Mouse (Mus musculus): ENCODE measurements around the gene Cidec. TPM values are rescaled to one million over a fixed set of nuclear protein-coding genes. Genes with fewer than 3 reads are reported as not detected.

Cidec gene
- polyA plus RNA-seq, 1 experiment from 2014 or later, result 0.40 TPM

DNA sequence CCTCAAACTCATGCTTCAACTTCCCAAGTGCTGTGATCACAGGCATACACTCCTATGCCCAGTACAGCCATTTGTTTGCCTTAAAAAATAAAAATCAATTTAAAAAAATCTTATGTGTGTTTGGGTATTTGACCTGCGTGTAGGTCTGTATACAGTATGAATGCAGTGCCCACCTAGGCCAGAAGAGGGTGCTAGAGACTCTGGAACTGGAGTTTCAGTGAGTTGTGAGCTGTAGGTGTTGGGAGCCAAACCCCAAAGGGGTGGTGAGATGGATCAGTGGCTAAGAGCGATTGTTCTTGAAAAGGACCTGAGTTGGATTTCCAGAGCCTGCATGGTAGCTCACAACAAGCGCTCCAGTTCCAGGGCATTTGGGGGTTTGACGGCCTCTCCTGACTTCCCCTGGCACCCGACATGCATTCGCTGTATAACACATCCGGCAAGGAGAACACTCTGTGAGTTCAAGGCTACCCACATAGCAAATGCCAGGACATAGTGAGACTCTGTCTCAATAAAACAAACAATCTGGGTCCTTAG is 5.7 kb upstream of the Cidec start:
- H3K9ac ChIP-seq (ENCODE audit: low read depth, low read length), result no peak overlapping the region
- ATAC-seq (ENCODE audit: low read depth), result 0 out of 2 replicates have a peak, but pooled peaks have one; percentile 35
- WGBS (ENCODE audit: insufficient replicate concordance), result 51% methylated on average over 7 of the region's 7 CpGs

GRCm38 (mm10) chr6:113440686-113441085 is 5.1 kb upstream of the Cidec start:
- Histone ChIP-seq H3K27ac (ENCODE audit: low read length) (no peak overlapping the region), H3K9ac (ENCODE audit: low read depth, low read length) (no peak overlapping the region), H3K4me1 (ENCODE audit: control insufficient read depth, low read depth, low read length) (peaks cover 15% of the 10 kb centered on the region), H3K27me3 (ENCODE audit: control insufficient read depth, insufficient read depth, low read depth, low read length) (no peaks in the 10 kb centered on the region), H3K36me3 (ENCODE audit: control insufficient read depth, insufficient read depth) (no peaks in the 10 kb centered on the region), H3K4me2 (ENCODE audit: low read depth, low read length) (no peak overlapping the region), H3K4me3 (ENCODE audit: low read depth, low read length) (no peak overlapping the region), H3K9me3 (replicated peaks; ENCODE audit: control insufficient read depth, low read length) (no peaks in the 10 kb centered on the region)
- WGBS (ENCODE audit: insufficient replicate concordance), result 76% methylated on average over 3 of the region's 3 CpGs
- ATAC-seq (ENCODE audit: low read depth), result no peak

More for the DNA sequence above, 5.7 kb upstream of the Cidec start:
- Histone ChIP-seq H3K27ac (ENCODE audit: low read length) (no peak overlapping the region), H3K36me3 (ENCODE audit: control insufficient read depth, insufficient read depth) (no peaks in the 10 kb centered on the region), H3K4me1 (ENCODE audit: control insufficient read depth, low read depth, low read length) (peaks cover 15% of the 10 kb centered on the region), H3K4me2 (ENCODE audit: low read depth, low read length) (no peak overlapping the region), H3K27me3 (ENCODE audit: control insufficient read depth, insufficient read depth, low read depth, low read length) (no peaks in the 10 kb centered on the region), H3K9me3 (replicated peaks; ENCODE audit: control insufficient read depth, low read length) (no peaks in the 10 kb centered on the region), H3K4me3 (ENCODE audit: low read depth, low read length) (no peak overlapping the region)

DNA sequence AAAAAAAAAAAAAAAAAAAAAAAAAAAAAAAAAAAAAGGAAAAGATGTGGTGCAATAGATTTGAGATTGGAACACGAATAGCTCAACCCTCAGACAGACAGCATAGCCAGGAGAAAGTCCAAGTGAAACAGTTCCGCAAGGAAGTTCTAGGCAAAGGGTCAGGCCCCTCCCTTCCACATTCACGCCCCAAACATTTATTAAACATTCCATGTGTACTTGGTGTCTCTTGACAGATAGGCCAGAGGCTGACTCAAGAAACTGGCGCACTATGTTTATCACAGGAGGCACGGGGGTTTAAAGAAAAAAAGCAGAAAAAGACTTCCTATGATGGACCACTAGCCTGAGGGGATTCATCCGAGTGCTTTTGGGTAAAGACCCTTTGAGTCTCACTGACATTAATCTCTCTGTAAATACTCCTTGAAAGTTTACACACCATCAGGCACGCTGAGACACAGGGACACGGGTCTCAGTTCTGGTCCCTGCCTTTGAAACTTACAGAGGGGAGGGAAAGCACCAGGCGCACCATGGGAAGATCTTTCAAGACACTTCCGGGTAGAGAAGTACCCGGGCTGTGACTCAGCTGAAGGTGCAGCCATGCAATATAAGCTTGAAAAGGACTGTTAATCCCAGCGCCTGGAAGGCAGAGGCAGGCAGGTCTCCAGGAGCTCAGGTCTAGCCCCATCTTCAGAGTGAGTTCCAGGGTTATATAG is 3.3 kb upstream of the Cidec start:
- WGBS (ENCODE audit: insufficient replicate concordance), result 46% methylated on average over 12 of the region's 12 CpGs
- Histone ChIP-seq H3K36me3 (ENCODE audit: control insufficient read depth, insufficient read depth) (no peaks in the 10 kb centered on the region), H3K4me1 (ENCODE audit: control insufficient read depth, low read depth, low read length) (peaks cover 15% of the 10 kb centered on the region), H3K27ac (ENCODE audit: low read length) (no peak overlapping the region), H3K9ac (ENCODE audit: low read depth, low read length) (no peak overlapping the region), H3K4me3 (ENCODE audit: low read depth, low read length) (no peak overlapping the region), H3K9me3 (replicated peaks; ENCODE audit: control insufficient read depth, low read length) (no peaks in the 10 kb centered on the region), H3K27me3 (ENCODE audit: control insufficient read depth, insufficient read depth, low read depth, low read length) (no peaks in the 10 kb centered on the region), H3K4me2 (ENCODE audit: low read depth, low read length) (no peak overlapping the region)
- ATAC-seq (ENCODE audit: low read depth), result no peak

GRCm38 (mm10) chr6:113437135-113437534 is 1.6 kb upstream of the Cidec start:
- H3K27me3 ChIP-seq (ENCODE audit: control insufficient read depth, insufficient read depth, low read depth, low read length), result no peaks in the 10 kb centered on the region
- WGBS (ENCODE audit: insufficient replicate concordance), result 64% methylated on average over 12 of the region's 12 CpGs
- no peak overlapping the region for H3K4me2 ChIP-seq (ENCODE audit: low read depth, low read length)
- no peak for ATAC-seq (ENCODE audit: low read depth)
- no peaks in the 10 kb centered on the region for H3K9me3 ChIP-seq (replicated peaks; ENCODE audit: control insufficient read depth, low read length)
- H3K4me1 ChIP-seq (ENCODE audit: control insufficient read depth, low read depth, low read length), result peaks cover 3% of the 10 kb centered on the region; the same call in 1 of the 2 replicates
- no peak overlapping the region for H3K4me3 ChIP-seq (ENCODE audit: low read depth, low read length)
- H3K36me3 ChIP-seq (ENCODE audit: control insufficient read depth, insufficient read depth), result no peaks in the 10 kb centered on the region
- H3K27ac ChIP-seq (ENCODE audit: low read length), result no peak overlapping the region
- no peak overlapping the region for H3K9ac ChIP-seq (ENCODE audit: low read depth, low read length)

GRCm38 (mm10) chr6:113434691-113435090 is 869 bp downstream of the Cidec start:
- ATAC-seq (ENCODE audit: low read depth), result no peak
- Histone ChIP-seq H3K9ac (ENCODE audit: low read depth, low read length) (no peak overlapping the region), H3K36me3 (ENCODE audit: control insufficient read depth, insufficient read depth) (no peaks in the 10 kb centered on the region), H3K4me1 (ENCODE audit: control insufficient read depth, low read depth, low read length) (no peaks in the 10 kb centered on the region), H3K4me2 (ENCODE audit: low read depth, low read length) (no peak overlapping the region), H3K9me3 (replicated peaks; ENCODE audit: control insufficient read depth, low read length) (no peaks in the 10 kb centered on the region), H3K27ac (ENCODE audit: low read length) (no peak overlapping the region), H3K27me3 (ENCODE audit: control insufficient read depth, insufficient read depth, low read depth, low read length) (no peaks in the 10 kb centered on the region), H3K4me3 (ENCODE audit: low read depth, low read length) (no peak overlapping the region)
- WGBS (ENCODE audit: insufficient replicate concordance), result 50% methylated on average over 7 of the region's 7 CpGs

DNA sequence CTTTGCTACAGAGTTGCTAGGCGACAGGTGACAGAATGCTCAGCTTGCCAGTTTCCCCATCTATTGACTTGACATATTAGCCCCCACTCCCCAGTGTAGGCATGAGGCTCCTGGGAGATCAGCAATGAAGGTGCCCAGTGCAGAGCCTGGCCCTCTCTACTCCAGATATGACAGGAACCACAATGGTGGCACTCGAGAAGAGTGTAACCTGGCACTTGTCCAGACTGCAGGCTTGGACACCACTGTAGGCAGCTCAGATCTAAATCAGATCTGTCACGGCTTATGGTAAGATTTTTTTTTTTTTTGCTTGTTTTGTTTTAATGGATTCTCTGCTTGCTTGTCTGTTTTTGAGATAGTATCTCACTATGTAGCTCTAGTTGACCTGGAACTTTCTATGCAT is 1.9 kb downstream of the Cidec start:
- no peak overlapping the region for H3K9ac ChIP-seq (ENCODE audit: low read depth, low read length)
- no peaks in the 10 kb centered on the region for H3K4me1 ChIP-seq (ENCODE audit: control insufficient read depth, low read depth, low read length)

GRCm38 (mm10) chr6:113431801-113432200 is 3.8 kb downstream of the Cidec start:
- H3K4me3 ChIP-seq (ENCODE audit: low read depth, low read length), result no peak overlapping the region
- H3K9ac ChIP-seq (ENCODE audit: low read depth, low read length), result no peak overlapping the region
- H3K27me3 ChIP-seq (ENCODE audit: control insufficient read depth, insufficient read depth, low read depth, low read length), result no peaks in the 10 kb centered on the region
- H3K4me2 ChIP-seq (ENCODE audit: low read depth, low read length), result no peak overlapping the region
- no peak overlapping the region for H3K27ac ChIP-seq (ENCODE audit: low read length)
- ATAC-seq (ENCODE audit: low read depth), result no peak
- no peaks in the 10 kb centered on the region for H3K4me1 ChIP-seq (ENCODE audit: control insufficient read depth, low read depth, low read length)
- no peaks in the 10 kb centered on the region for H3K9me3 ChIP-seq (replicated peaks; ENCODE audit: control insufficient read depth, low read length)
- 49% methylated on average over 3 of the region's 3 CpGs for WGBS (ENCODE audit: insufficient replicate concordance)
- no peaks in the 10 kb centered on the region for H3K36me3 ChIP-seq (ENCODE audit: control insufficient read depth, insufficient read depth)

More for the DNA sequence above, 1.9 kb downstream of the Cidec start:
- WGBS (ENCODE audit: insufficient replicate concordance), result 48% methylated on average over 3 of the region's 3 CpGs
- Histone ChIP-seq H3K27me3 (ENCODE audit: control insufficient read depth, insufficient read depth, low read depth, low read length) (no peaks in the 10 kb centered on the region), H3K9me3 (replicated peaks; ENCODE audit: control insufficient read depth, low read length) (no peaks in the 10 kb centered on the region), H3K4me3 (ENCODE audit: low read depth, low read length) (no peak overlapping the region), H3K4me2 (ENCODE audit: low read depth, low read length) (no peak overlapping the region), H3K36me3 (ENCODE audit: control insufficient read depth, insufficient read depth) (no peaks in the 10 kb centered on the region), H3K27ac (ENCODE audit: low read length) (no peak overlapping the region)
- ATAC-seq (ENCODE audit: low read depth), result no peak

DNA sequence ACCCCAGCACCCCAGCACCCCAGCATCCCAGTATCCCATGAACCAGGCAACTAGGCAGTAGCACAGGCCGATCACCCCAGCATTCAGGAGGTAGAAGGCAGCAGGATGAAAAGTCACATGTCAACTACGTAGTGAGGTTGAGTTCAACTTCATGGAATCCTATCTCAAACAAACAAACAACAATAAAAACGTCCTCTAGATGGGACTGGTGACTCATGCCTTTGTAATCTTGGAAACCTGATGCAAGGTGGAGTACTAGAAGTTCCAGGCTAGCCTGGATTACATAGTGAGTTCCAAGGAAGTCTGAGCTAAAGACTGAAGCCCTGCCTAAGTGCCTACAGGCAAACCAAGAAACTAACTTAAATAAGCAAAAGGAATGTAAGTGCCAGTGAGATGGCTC is 4.7 kb downstream of the Cidec start:
- Histone ChIP-seq H3K9ac (ENCODE audit: low read depth, low read length) (no peak overlapping the region), H3K4me1 (ENCODE audit: control insufficient read depth, low read depth, low read length) (no peaks in the 10 kb centered on the region), H3K36me3 (ENCODE audit: control insufficient read depth, insufficient read depth) (no peaks in the 10 kb centered on the region), H3K27ac (ENCODE audit: low read length) (no peak overlapping the region), H3K4me2 (ENCODE audit: low read depth, low read length) (no peak overlapping the region), H3K4me3 (ENCODE audit: low read depth, low read length) (no peak overlapping the region), H3K27me3 (ENCODE audit: control insufficient read depth, insufficient read depth, low read depth, low read length) (no peaks in the 10 kb centered on the region), H3K9me3 (replicated peaks; ENCODE audit: control insufficient read depth, low read length) (no peaks in the 10 kb centered on the region)
- no peak for ATAC-seq (ENCODE audit: low read depth)
- 51% methylated on average over 3 of the region's 3 CpGs for WGBS (ENCODE audit: insufficient replicate concordance)

- no peak for ATAC-seq (ENCODE audit: low read depth)
- no peak overlapping the region for H3K4me3 ChIP-seq (ENCODE audit: low read depth, low read length)
Measured at GRCm38 (mm10) chr6:113429965-113430364, 5.6 kb downstream of the Cidec start.

More at GRCm38 (mm10) chr6:113429965-113430364, 5.6 kb downstream of the Cidec start:
- H3K4me2 ChIP-seq (ENCODE audit: low read depth, low read length), result no peak overlapping the region
- no peaks in the 10 kb centered on the region for H3K27me3 ChIP-seq (ENCODE audit: control insufficient read depth, insufficient read depth, low read depth, low read length)
- no peak overlapping the region for H3K27ac ChIP-seq (ENCODE audit: low read length)
- no peaks in the 10 kb centered on the region for H3K9me3 ChIP-seq (replicated peaks; ENCODE audit: control insufficient read depth, low read length)
- no peaks in the 10 kb centered on the region for H3K4me1 ChIP-seq (ENCODE audit: control insufficient read depth, low read depth, low read length)
- 38% methylated on average over 3 of the region's 3 CpGs for WGBS (ENCODE audit: insufficient replicate concordance)
- H3K9ac ChIP-seq (ENCODE audit: low read depth, low read length), result no peak overlapping the region
- H3K36me3 ChIP-seq (ENCODE audit: control insufficient read depth, insufficient read depth), result no peaks in the 10 kb centered on the region

All from liver, embryonic 16.5 days (tissue).